8 mouse cellular contexts compared by ENCODE assay signal in the genomic region with DNA sequence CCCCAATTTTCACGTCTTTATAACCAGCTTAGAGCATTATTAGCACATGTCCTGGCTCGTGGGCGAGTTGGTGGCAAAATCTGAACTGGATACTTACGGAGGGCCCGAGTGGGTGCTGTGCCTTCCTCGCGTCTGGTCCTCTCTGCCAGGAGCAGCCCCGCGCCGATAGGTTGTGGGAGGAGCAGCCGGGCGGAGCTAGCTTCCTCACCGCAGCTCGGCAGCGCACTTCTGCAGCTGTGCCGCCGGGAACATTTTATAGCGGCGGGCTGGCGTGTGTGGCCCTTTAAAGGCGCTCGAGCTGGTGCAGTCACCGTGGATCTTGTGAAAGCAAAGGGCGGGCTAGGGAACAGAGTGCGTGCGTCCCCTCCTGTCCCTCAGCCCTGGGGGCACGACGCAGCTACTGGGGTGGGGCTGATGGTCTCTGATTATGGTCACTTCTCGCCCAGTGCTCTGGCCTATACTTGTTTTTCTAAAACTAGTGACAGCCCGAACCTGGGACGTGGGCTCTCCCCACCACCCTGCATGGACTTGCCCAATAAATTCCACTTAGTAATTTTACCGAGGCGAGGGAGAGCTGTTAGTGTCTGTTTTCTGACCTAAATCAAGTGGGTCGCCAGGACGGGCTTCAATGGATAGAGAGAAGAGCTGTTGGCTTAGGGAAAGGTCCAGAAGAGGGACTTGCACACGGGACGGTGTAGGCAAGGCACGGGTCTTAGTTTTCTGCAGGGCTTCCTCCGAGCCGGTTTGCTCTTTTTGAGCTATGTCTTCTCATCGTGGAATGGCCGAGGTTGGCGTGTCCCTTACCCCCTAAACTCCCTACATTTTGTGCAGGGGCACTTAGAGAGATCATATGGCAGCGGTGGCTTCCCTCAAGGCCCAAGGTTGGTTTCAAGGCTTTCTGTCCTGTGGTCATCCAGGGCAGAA. TPM values are rescaled to one million over a fixed set of nuclear protein-coding genes. Genes with fewer than 3 reads are reported as not detected.
A peak's percentile ranks its signal among the peaks of the same experiment; 100 is the strongest.
DNase-seq lines count a peak whose midpoint lies in the region; ATAC-seq and TF ChIP-seq lines count a peak whose summit lies in the region.

Gene Cited1 (minus strand): TSS at position 245 of the 924 bp plus-strand sequence.

- TF ChIP-seq POLR2A in embryonic fibroblast, embryonic 13.5 days (IDR thresholded peaks at IDR 0.05; ENCODE audit: low read depth, low read length), result no peak

- DNase-seq in B cell, adult 2 months, result peak; percentile 45 to 51
- DNase-seq in adrenal gland, postnatal 4 days (ENCODE audit: low spot score in 2 of 2), result peak; percentile 5 to 24
- peak; percentile 83 for DNase-seq in kidney, postnatal 0 days (ENCODE audit: low spot score)
- peak; percentile 34 for DNase-seq in neural tube, embryonic 10.5 days (ENCODE audit: extremely low spot score, low spot score)
- peak; percentile 70 for DNase-seq in testis, postnatal 10 days (ENCODE audit: low spot score)

- TF ChIP-seq CTCF in embryonic fibroblast, embryonic 13.5 days (IDR thresholded peaks at IDR 0.05; ENCODE audit: borderline replicate concordance, insufficient read depth, low read length), result no peak
- TF ChIP-seq CTCF in kidney, postnatal 0 days (IDR thresholded peaks at IDR 0.05; ENCODE audit: low read depth), result no peak

- H3K27ac ChIP-seq in embryonic fibroblast, embryonic 13.5 days (ENCODE audit: insufficient read depth, low read length), result no peak within 1 kb of the TSS
- H3K27ac ChIP-seq in heart, embryonic 14.5 days (replicated peaks in 1 of 2; ENCODE audit: control insufficient read depth in 1 of 2, insufficient read depth in 1 of 2, low read depth in 2 of 2, low read length in 2 of 2), result peak within 1 kb of the TSS; percentile 73 to 74
- H3K27ac ChIP-seq in kidney, postnatal 0 days, result no peak within 1 kb of the TSS
- H3K27ac ChIP-seq in liver, embryonic 12.5 days, result 0 out of 2 replicates have a peak within 1 kb of the TSS, but pooled peaks have one; percentile 4

- WGBS in heart, embryonic 14.5 days, result 16% methylated on average over 43 of the region's 44 CpGs
- WGBS in kidney, postnatal 0 days, result 25% methylated on average over 44 of the region's 44 CpGs
- 9% methylated on average over 44 of the region's 44 CpGs for WGBS in liver, embryonic 12.5 days (ENCODE audit: insufficient replicate concordance)

- H3K4me2 ChIP-seq in heart, embryonic 14.5 days (ENCODE audit: low read length), result peak within 1 kb of the TSS; percentile 69
- peak within 1 kb of the TSS; percentile 85 for H3K4me2 ChIP-seq in kidney, postnatal 0 days (ENCODE audit: low read length)
- H3K4me2 ChIP-seq in liver, embryonic 12.5 days, result peak within 1 kb of the TSS; percentile 72

- H3K27me3 ChIP-seq in heart, embryonic 14.5 days (ENCODE audit: control insufficient read depth, insufficient read depth, low read length), result peaks cover 10% of the 10 kb centered on the region; the same call in 1 of the 2 replicates
- 0 out of 2 replicates have a peak, but pooled peaks cover 6% of the 10 kb centered on the region for H3K27me3 ChIP-seq in kidney, postnatal 0 days (ENCODE audit: insufficient read depth, low read length)
- H3K27me3 ChIP-seq in liver, embryonic 12.5 days (replicated peaks), result peaks cover 77% of the 10 kb centered on the region

- ATAC-seq in heart, embryonic 14.5 days (ENCODE audit: insufficient number of reproducible peaks, insufficient read depth, low FRiP score, low read depth), result peak; percentile 80
- ATAC-seq in kidney, postnatal 0 days (replicated peaks; ENCODE audit: low FRiP score, low read depth), result peak; percentile 91
- ATAC-seq in liver, embryonic 12.5 days, result peak; percentile 68

- no peaks in the 10 kb centered on the region for H3K4me1 ChIP-seq in embryonic fibroblast, embryonic 13.5 days (ENCODE audit: control insufficient read depth, insufficient read depth, low read length)
- H3K4me1 ChIP-seq in heart, embryonic 14.5 days (ENCODE audit: control insufficient read depth in 2 of 2, insufficient read depth in 2 of 2, low read length in 2 of 2), result no peaks in the 10 kb centered on the region
- H3K4me1 ChIP-seq in kidney, postnatal 0 days (replicated peaks; ENCODE audit: insufficient read depth, low read length), result no peaks in the 10 kb centered on the region
- H3K4me1 ChIP-seq in liver, embryonic 12.5 days, result no peaks in the 10 kb centered on the region; the same call in 1 of the 2 replicates

- 0 out of 2 replicates have a peak, but pooled peaks cover 8% of the 10 kb centered on the region for H3K36me3 ChIP-seq in heart, embryonic 14.5 days (ENCODE audit: control insufficient read depth, insufficient read depth, low read length)
- H3K36me3 ChIP-seq in kidney, postnatal 0 days (ENCODE audit: insufficient read depth, low read length), result no peaks in the 10 kb centered on the region
- H3K36me3 ChIP-seq in liver, embryonic 12.5 days, result no peaks in the 10 kb centered on the region

- H3K9ac ChIP-seq in heart, embryonic 14.5 days (ENCODE audit: low read length), result peak within 1 kb of the TSS; percentile 79
- peak within 1 kb of the TSS; percentile 42; the same call in 1 of the 2 replicates for H3K9ac ChIP-seq in kidney, postnatal 0 days (ENCODE audit: low read depth, low read length)
- H3K9ac ChIP-seq in liver, embryonic 12.5 days, result peak within 1 kb of the TSS; percentile 52

- H3K9me3 ChIP-seq in heart, embryonic 14.5 days (ENCODE audit: control insufficient read depth, low read length), result 0 out of 2 replicates have a peak, but pooled peaks cover 3% of the 10 kb centered on the region
- H3K9me3 ChIP-seq in kidney, postnatal 0 days (replicated peaks; ENCODE audit: low read length), result no peaks in the 10 kb centered on the region
- H3K9me3 ChIP-seq in liver, embryonic 12.5 days (replicated peaks), result 0 out of 2 replicates have a peak, but pooled peaks cover 5% of the 10 kb centered on the region

- peak within 1 kb of the TSS; percentile 57 for H3K4me3 ChIP-seq in embryonic fibroblast, embryonic 13.5 days (ENCODE audit: insufficient read depth, low read length)
- peak within 1 kb of the TSS; percentile 57 to 60 for H3K4me3 ChIP-seq in heart, embryonic 14.5 days (ENCODE audit: control insufficient read depth in 1 of 2, insufficient read depth in 1 of 2, low read depth in 1 of 2, low read length in 2 of 2)
- H3K4me3 ChIP-seq in kidney, postnatal 0 days (replicated peaks; ENCODE audit: low read depth, low read length), result peak within 1 kb of the TSS; percentile 50
- H3K4me3 ChIP-seq in liver, embryonic 12.5 days, result peak within 1 kb of the TSS; percentile 54

RNA-seq across cellular contexts. Expression of gene Cited1, which starts in this region (rescaled TPM):
- total RNA-seq in adrenal gland, postnatal 4 days (2021), result 1 to 10 TPM; 5.2 to 5.6 TPM
- polyA plus RNA-seq in embryonic fibroblast, embryonic 13.5 days (2011; ENCODE audit: insufficient read length, low read depth, missing spikeins), result not detected in 2 replicates
- 539 and 602 TPM in 2 replicates for polyA plus RNA-seq in heart, embryonic 14.5 days (2014; fragmentation: Nextera tagmentation; extraction: Ambion mirVana)
- polyA plus RNA-seq in kidney, postnatal 0 days (2015; fragmentation: Nextera tagmentation; extraction: Ambion mirVana), result 120 TPM in 2 replicates
- 76.3 and 81.3 TPM in 2 replicates for polyA plus RNA-seq in liver, embryonic 12.5 days (2016; fragmentation: Nextera tagmentation; extraction: Ambion mirVana)

Comparison
In these comparisons a context has a peak if more than half of its experiments do, and no peak if none do; other contexts are left out.
1. RNA of gene Cited1 (polyA plus RNA-seq): 539 to 602 TPM in heart, embryonic 14.5 days, 120 TPM in kidney, postnatal 0 days and 76.3 to 81.3 TPM in liver, embryonic 12.5 days; not detected in embryonic fibroblast, embryonic 13.5 days; every median in the first group is over 10 times any median in the second.
2. DNase-seq: peak in every context shown above with its lines; median percentile 83 in kidney, postnatal 0 days; 70 in testis, postnatal 10 days; 48 in B cell, adult 2 months; 34 in neural tube, embryonic 10.5 days; 14 in adrenal gland, postnatal 4 days.
3. H3K27ac ChIP-seq: peak in heart, embryonic 14.5 days (2 of 2) and liver, embryonic 12.5 days (single experiment); none in embryonic fibroblast, embryonic 13.5 days (single experiment) and kidney, postnatal 0 days (single experiment).
4. Peak in every context shown above with its lines, with median percentiles within 50 percentile points of each other: H3K4me3 ChIP-seq, ATAC-seq, H3K4me2 ChIP-seq and H3K9ac ChIP-seq.